Mouse (Mus musculus) embryonic fibroblast, embryonic 13.5 days (primary cell): ENCODE measurements around the gene Omt2a.

Experiments used
- CTCF ChIP-seq: IDR thresholded peaks from 2 replicates; pipeline ENCODE4 v1.5.1; 2011; ENCODE audit warnings: mild to moderate bottlenecking, control low read depth, low read length, moderate library complexity, borderline replicate concordance; ENCODE audit not compliant: insufficient read depth
- POLR2A ChIP-seq: IDR thresholded peaks from 2 replicates; pipeline ENCODE4 v1.6.1; 2011; ENCODE audit warnings: low read depth, mild to moderate bottlenecking, control low read depth, low read length, moderate library complexity

- TF ChIP-seq CTCF (no peak), POLR2A (no peak)
Observed at GRCm38 (mm10) chr9:78359750-78360483, 45.3 kb upstream of the Omt2a start.
